Mouse (Mus musculus) hindbrain, embryonic 15.5 days (tissue): ENCODE measurements at regions not wholly inside any gene's neighbourhood (a gene's known extent, or its start where the extent isn't known, plus 50 kb on each side); places are given as distances from the start of the nearest gene placed in this dataset.

Source experiments
- ATAC-seq: fragments of 200-750 bp; cut with Nextera tagmentation; 2 replicates; pipeline ENCODE4 v1.8.0; 2017; ENCODE audit warnings: low read depth, moderate number of reproducible peaks, moderate TSS enrichment; ENCODE audit not compliant: low FRiP score
- H3K27ac ChIP-seq: fragments of 300-500 bp; sonication (generic); replicated peaks from 2 replicates; pipeline ENCODE4 v1.5.1; 2015; ENCODE audit warnings: mild to moderate bottlenecking, inconsistent platforms
- H3K27me3 ChIP-seq: fragments of 300-500 bp; sonication (generic); 2 replicates; pipeline ENCODE4 v1.6.1; 2015; ENCODE audit warnings: control low read depth, inconsistent platforms
- H3K36me3 ChIP-seq: fragments of 300-500 bp; sonication (generic); 2 replicates; pipeline ENCODE4 v1.6.1; 2015; ENCODE audit warnings: control low read depth, inconsistent platforms
- H3K4me1 ChIP-seq: fragments of 300-500 bp; sonication (generic); replicated peaks from 2 replicates; pipeline ENCODE4 v1.6.1; 2015; ENCODE audit warnings: control low read depth, inconsistent platforms
- H3K4me2 ChIP-seq: fragments of 300-500 bp; sonication (generic); 2 replicates; pipeline ENCODE4 v1.6.1; 2015; ENCODE audit warnings: moderate library complexity, mild to moderate bottlenecking, inconsistent platforms
- H3K4me3 ChIP-seq: fragments of 300-500 bp; sonication (generic); 2 replicates; pipeline ENCODE4 v1.5.1; 2015; ENCODE audit warnings: mild to moderate bottlenecking, inconsistent platforms
- H3K9ac ChIP-seq: fragments of 300-500 bp; sonication (generic); 2 replicates; pipeline ENCODE4 v1.6.1; 2015; ENCODE audit warnings: inconsistent platforms
- H3K9me3 ChIP-seq: fragments of 300-500 bp; sonication (generic); 2 replicates; pipeline ENCODE4 v1.6.1; 2016; ENCODE audit warnings: control low read depth, inconsistent platforms
- WGBS: fragments of 180-500 bp; shearing (Covaris S2); methylation state at CpG from one replicate; pipeline ENCODE4 v1.1.7; 2015; 5-methylcytosine and 5-hydroxymethylcytosine counted together

GRCm38 (mm10) chr8:113542082-113542481 lies 93.3 kb upstream of the Mon1b start:
- Histone ChIP-seq H3K36me3 (no peaks in the 10 kb centered on the region), H3K27me3 (no peaks in the 10 kb centered on the region), H3K4me3 (no peak overlapping the region), H3K9me3 (no peaks in the 10 kb centered on the region), H3K9ac (no peak overlapping the region), H3K4me2 (no peak overlapping the region), H3K27ac (no peak overlapping the region), H3K4me1 (no peaks in the 10 kb centered on the region)
- ATAC-seq, result no peak
- 82% methylated on average over 3 of the region's 3 CpGs for WGBS

- Histone ChIP-seq H3K27me3 (no peaks in the 10 kb centered on the region), H3K4me1 (no peaks in the 10 kb centered on the region), H3K36me3 (no peaks in the 10 kb centered on the region), H3K9me3 (no peaks in the 10 kb centered on the region), H3K27ac (no peak overlapping the region), H3K4me3 (no peak overlapping the region), H3K4me2 (no peak overlapping the region), H3K9ac (no peak overlapping the region)
- ATAC-seq, result no peak
- 80% methylated on average over 2 of the region's 2 CpGs for WGBS
These were observed 92.7 kb upstream of the Mon1b start for GRCm38 (mm10) chr8:113542713-113543112.

GRCm38 (mm10) chr8:113549200-113549599 lies 86.2 kb upstream of the Mon1b start:
- H3K4me2 ChIP-seq, result no peak overlapping the region
- H3K9me3 ChIP-seq, result no peaks in the 10 kb centered on the region
- peaks cover under 1% of the 10 kb centered on the region; the same call in 1 of the 2 replicates for H3K4me1 ChIP-seq
- 71% methylated on average over 7 of the region's 7 CpGs for WGBS
- H3K27me3 ChIP-seq, result no peaks in the 10 kb centered on the region
- H3K27ac ChIP-seq, result no peak overlapping the region
- ATAC-seq, result no peak
- no peak overlapping the region for H3K9ac ChIP-seq
- no peaks in the 10 kb centered on the region for H3K36me3 ChIP-seq
- no peak overlapping the region for H3K4me3 ChIP-seq

GRCm38 (mm10) chr8:113551454-113552273 lies 83.7 kb upstream of the Mon1b start:
- Histone ChIP-seq H3K27me3 (no peaks in the 10 kb centered on the region), H3K4me3 (no peak overlapping the region), H3K27ac (no peak overlapping the region), H3K9me3 (no peaks in the 10 kb centered on the region), H3K36me3 (no peaks in the 10 kb centered on the region), H3K4me2 (no peak overlapping the region), H3K9ac (no peak overlapping the region), H3K4me1 (peaks cover 10% of the 10 kb centered on the region)
- no peak for ATAC-seq
- 80% methylated on average over 12 of the region's 12 CpGs for WGBS

- Histone ChIP-seq H3K27ac (no peak overlapping the region), H3K4me3 (no peak overlapping the region), H3K4me1 (peaks cover 10% of the 10 kb centered on the region), H3K9me3 (no peaks in the 10 kb centered on the region), H3K27me3 (no peaks in the 10 kb centered on the region), H3K36me3 (no peaks in the 10 kb centered on the region), H3K4me2 (no peak overlapping the region), H3K9ac (no peak overlapping the region)
- 71% methylated on average over 5 of the region's 5 CpGs for WGBS
- ATAC-seq, result no peak
These were observed 82.6 kb upstream of the Mon1b start for GRCm38 (mm10) chr8:113552826-113553225.

- Histone ChIP-seq H3K27ac (no peak overlapping the region), H3K9ac (no peak overlapping the region), H3K9me3 (no peaks in the 10 kb centered on the region), H3K4me3 (peak overlapping the region; percentile 6; the same call in 1 of the 2 replicates), H3K4me2 (peak overlapping the region; percentile 40), H3K27me3 (no peaks in the 10 kb centered on the region), H3K36me3 (no peaks in the 10 kb centered on the region), H3K4me1 (peaks cover 10% of the 10 kb centered on the region)
- ATAC-seq, result no peak
- 11% methylated on average over 12 of the region's 12 CpGs for WGBS
These were observed 80.5 kb upstream of the Mon1b start for GRCm38 (mm10) chr8:113554700-113555455.

- H3K36me3 ChIP-seq, result no peaks in the 10 kb centered on the region
- H3K9me3 ChIP-seq, result no peaks in the 10 kb centered on the region
- no peaks in the 10 kb centered on the region for H3K27me3 ChIP-seq
- H3K4me1 ChIP-seq, result peaks cover 10% of the 10 kb centered on the region
- H3K27ac ChIP-seq, result no peak overlapping the region
- no peak overlapping the region for H3K4me3 ChIP-seq
- no peak overlapping the region for H3K9ac ChIP-seq
- no peak for ATAC-seq
- 76% methylated on average over 5 of the region's 5 CpGs for WGBS
- no peak overlapping the region for H3K4me2 ChIP-seq
These were observed 78.4 kb upstream of the Mon1b start for GRCm38 (mm10) chr8:113556994-113557393.

- 58% methylated on average over 10 of the region's 10 CpGs for WGBS
- Histone ChIP-seq H3K27me3 (no peaks in the 10 kb centered on the region), H3K36me3 (no peaks in the 10 kb centered on the region), H3K4me1 (peaks cover 10% of the 10 kb centered on the region), H3K9me3 (no peaks in the 10 kb centered on the region), H3K27ac (no peak overlapping the region), H3K4me2 (no peak overlapping the region), H3K4me3 (no peak overlapping the region), H3K9ac (no peak overlapping the region)
- no peak for ATAC-seq
These were observed 54.3 kb upstream of the Mon1b start for GRCm38 (mm10) chr8:113581098-113581497.

- WGBS, result 23% methylated on average over 12 of the region's 12 CpGs
These were observed 53.7 kb upstream of the Mon1b start for GRCm38 (mm10) chr8:113581704-113582103.

GRCm38 (mm10) chr8:113582180-113582975 lies 53.0 kb upstream of the Mon1b start:
- Histone ChIP-seq H3K9me3 (no peaks in the 10 kb centered on the region), H3K4me1 (peaks cover 10% of the 10 kb centered on the region), H3K27ac (no peak overlapping the region), H3K27me3 (no peaks in the 10 kb centered on the region), H3K4me2 (peak overlapping the region; percentile 36; the same call in 1 of the 2 replicates), H3K4me3 (no peak overlapping the region), H3K9ac (no peak overlapping the region), H3K36me3 (no peaks in the 10 kb centered on the region)
- WGBS, result 25% methylated on average over 16 of the region's 16 CpGs
- peak; percentile 74; the same call in 1 of the 2 replicates for ATAC-seq

More at GRCm38 (mm10) chr8:113581704-113582103, 53.7 kb upstream of the Mon1b start:
- Histone ChIP-seq H3K4me1 (peaks cover 10% of the 10 kb centered on the region), H3K9ac (no peak overlapping the region), H3K27me3 (no peaks in the 10 kb centered on the region), H3K4me3 (no peak overlapping the region), H3K4me2 (no peak overlapping the region), H3K36me3 (no peaks in the 10 kb centered on the region), H3K27ac (no peak overlapping the region), H3K9me3 (no peaks in the 10 kb centered on the region)
- ATAC-seq, result no peak

- Histone ChIP-seq H3K27ac (no peak overlapping the region), H3K36me3 (no peaks in the 10 kb centered on the region), H3K4me3 (no peak overlapping the region), H3K4me2 (no peak overlapping the region), H3K9ac (no peak overlapping the region), H3K4me1 (peaks cover 10% of the 10 kb centered on the region), H3K27me3 (no peaks in the 10 kb centered on the region), H3K9me3 (no peaks in the 10 kb centered on the region)
- 78% methylated on average over 10 of the region's 10 CpGs for WGBS
- no peak for ATAC-seq
These were observed 51.6 kb upstream of the Mon1b start for GRCm38 (mm10) chr8:113583801-113584200.
